Mouse (Mus musculus): ENCODE data around the gene Dlg2.
A peak's percentile ranks its signal among the peaks of the same experiment; 100 is the strongest.

Dlg2 gene

GRCm38 (mm10) chr7:91724397-91724796 is 1247.9 kb downstream of the Dlg2 start:
- DNase-seq (ENCODE audit: low read depth, low spot score) = no peak

GRCm38 (mm10) chr7:91740748-91741147 is 1264.3 kb downstream of the Dlg2 start:
- DNase-seq (ENCODE audit: low read depth, low spot score) = peak; percentile 5

- no peak for DNase-seq (ENCODE audit: low read depth, low spot score)
Observed at GRCm38 (mm10) chr7:91753151-91753861, 1276.8 kb downstream of the Dlg2 start.

GRCm38 (mm10) chr7:91767648-91768047 is 1291.2 kb downstream of the Dlg2 start:
- no peak for DNase-seq (ENCODE audit: low read depth, low spot score)

- DNase-seq (ENCODE audit: low read depth, low spot score) = no peak
Observed at GRCm38 (mm10) chr7:91778673-91779072, 1302.2 kb downstream of the Dlg2 start.

GRCm38 (mm10) chr7:91784617-91785016 is 1308.1 kb downstream of the Dlg2 start:
- no peak for DNase-seq (ENCODE audit: low read depth, low spot score)

- DNase-seq (ENCODE audit: low read depth, low spot score) = no peak
Observed at GRCm38 (mm10) chr7:91785445-91785844, 1309.0 kb downstream of the Dlg2 start.

GRCm38 (mm10) chr7:91785871-91786270 is 1309.4 kb downstream of the Dlg2 start:
- DNase-seq (ENCODE audit: low read depth, low spot score) = no peak

- no peak for DNase-seq (ENCODE audit: low read depth, low spot score)
Observed at GRCm38 (mm10) chr7:91790949-91791564, 1314.6 kb downstream of the Dlg2 start.

GRCm38 (mm10) chr7:91806632-91807031 is 1330.2 kb downstream of the Dlg2 start:
- no peak for DNase-seq (ENCODE audit: low read depth, low spot score)

- no peak for DNase-seq (ENCODE audit: low read depth, low spot score)
Observed at GRCm38 (mm10) chr7:91810774-91811173, 1334.3 kb downstream of the Dlg2 start.

GRCm38 (mm10) chr7:91818004-91818403 is 1341.5 kb downstream of the Dlg2 start:
- no peak for DNase-seq (ENCODE audit: low read depth, low spot score)

- no peak for DNase-seq (ENCODE audit: low read depth, low spot score)
Observed at GRCm38 (mm10) chr7:91832207-91832606, 1355.7 kb downstream of the Dlg2 start.

GRCm38 (mm10) chr7:91845723-91846122 is 1369.3 kb downstream of the Dlg2 start:
- DNase-seq (ENCODE audit: low read depth, low spot score) = no peak

- DNase-seq (ENCODE audit: low read depth, low spot score) = no peak
Observed at GRCm38 (mm10) chr7:91849364-91849763, 1372.9 kb downstream of the Dlg2 start.

- no peak for DNase-seq (ENCODE audit: low read depth, low spot score)
Observed at GRCm38 (mm10) chr7:91853653-91854052, 1377.2 kb downstream of the Dlg2 start.

GRCm38 (mm10) chr7:91856931-91857330 is 1380.5 kb downstream of the Dlg2 start:
- no peak for DNase-seq (ENCODE audit: low read depth, low spot score)

- no peak for DNase-seq (ENCODE audit: low read depth, low spot score)
Observed at GRCm38 (mm10) chr7:91862806-91863531, 1386.5 kb downstream of the Dlg2 start.

GRCm38 (mm10) chr7:91868919-91869318 is 1392.4 kb downstream of the Dlg2 start:
- DNase-seq (ENCODE audit: low read depth, low spot score) = no peak

- DNase-seq (ENCODE audit: low read depth, low spot score) = no peak
Observed at GRCm38 (mm10) chr7:91876831-91877230, 1400.4 kb downstream of the Dlg2 start.

- DNase-seq (ENCODE audit: low read depth, low spot score) = no peak
Observed at GRCm38 (mm10) chr7:91877804-91878203, 1401.3 kb downstream of the Dlg2 start.

GRCm38 (mm10) chr7:91886336-91886735 is 1409.9 kb downstream of the Dlg2 start:
- DNase-seq (ENCODE audit: low read depth, low spot score) = no peak

- no peak for DNase-seq (ENCODE audit: low read depth, low spot score)
Observed at GRCm38 (mm10) chr7:91893991-91894390, 1417.5 kb downstream of the Dlg2 start.
